Mouse (Mus musculus): ENCODE data around the gene Zfp30. TPM values are rescaled to one million over a fixed set of nuclear protein-coding genes. Genes with fewer than 3 reads are reported as not detected.

The Zfp30 gene
- polyA plus RNA-seq (2015; fragmentation: Nextera tagmentation; extraction: Ambion mirVana), result 11.9 and 12.3 TPM in 2 replicates

DNA sequence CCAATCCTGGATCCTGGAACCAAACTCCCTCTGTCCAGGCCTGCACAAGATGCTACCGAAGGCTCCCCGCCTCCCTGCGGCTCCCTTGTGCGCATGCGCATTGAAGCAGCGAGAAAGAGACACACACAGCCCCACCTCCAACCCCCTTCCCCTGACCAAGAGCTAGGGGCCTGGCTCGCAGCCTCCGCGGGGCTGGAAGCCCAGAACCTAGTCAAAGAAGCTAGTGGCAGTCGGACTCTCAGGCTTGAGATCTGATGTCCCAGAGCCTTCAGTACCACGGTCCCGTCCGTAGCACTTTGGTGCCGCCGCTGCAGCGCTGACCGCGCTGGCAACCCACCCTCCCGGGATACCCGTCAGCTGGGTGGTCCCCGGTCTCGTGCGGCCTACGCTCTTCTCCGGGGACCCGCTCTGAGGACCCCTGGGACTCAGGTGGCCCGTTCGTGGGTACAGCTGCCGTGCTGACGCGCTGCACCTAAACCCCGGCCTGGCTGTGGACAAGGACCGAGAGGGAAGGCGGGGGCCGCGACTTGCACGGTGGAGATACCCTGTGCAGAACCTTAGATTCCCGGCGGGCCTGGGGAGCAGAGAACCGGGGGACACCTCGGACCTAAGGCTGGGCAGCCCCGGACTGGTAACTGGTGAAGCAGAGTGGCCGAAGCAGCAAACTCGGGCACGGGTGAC, at the start of gene Zfp30:
TSS of gene Zfp30 (plus strand) at position 128 of the 681 bp plus-strand sequence.
- ATAC-seq (ENCODE audit: low FRiP score, low read depth), result peak; percentile 95
- WGBS, result under 1% methylated on average over 45 of the region's 45 CpGs
- peak within 1 kb of the TSS; percentile 85 for H3K27ac ChIP-seq

GRCm38 (mm10) chr7:29742258-29742657, 41.5 kb upstream of the Zfp30 start:
- H3K27me3 ChIP-seq, result no peaks in the 10 kb centered on the region
- H3K36me3 ChIP-seq, result no peaks in the 10 kb centered on the region
- ATAC-seq (ENCODE audit: low FRiP score, low read depth), result no peak
- H3K9me3 ChIP-seq, result no peaks in the 10 kb centered on the region
- H3K9ac ChIP-seq, result no peak overlapping the region
- no peak overlapping the region for H3K4me3 ChIP-seq
- no peaks in the 10 kb centered on the region for H3K4me1 ChIP-seq
- 85% methylated on average over 3 of the region's 3 CpGs for WGBS
- no peak overlapping the region for H3K4me2 ChIP-seq (replicated peaks)
- no peak overlapping the region for H3K27ac ChIP-seq

More for the DNA sequence above, at the start of gene Zfp30:
- Histone ChIP-seq H3K36me3 (peaks cover 34% of the 10 kb centered on the region), H3K27me3 (no peaks in the 10 kb centered on the region), H3K9me3 (no peaks in the 10 kb centered on the region), H3K9ac (peak within 1 kb of the TSS; percentile 93), H3K4me1 (peaks cover 14% of the 10 kb centered on the region), H3K4me3 (peak within 1 kb of the TSS; percentile 85), H3K4me2 (replicated peaks) (peak within 1 kb of the TSS; percentile 76)

DNA sequence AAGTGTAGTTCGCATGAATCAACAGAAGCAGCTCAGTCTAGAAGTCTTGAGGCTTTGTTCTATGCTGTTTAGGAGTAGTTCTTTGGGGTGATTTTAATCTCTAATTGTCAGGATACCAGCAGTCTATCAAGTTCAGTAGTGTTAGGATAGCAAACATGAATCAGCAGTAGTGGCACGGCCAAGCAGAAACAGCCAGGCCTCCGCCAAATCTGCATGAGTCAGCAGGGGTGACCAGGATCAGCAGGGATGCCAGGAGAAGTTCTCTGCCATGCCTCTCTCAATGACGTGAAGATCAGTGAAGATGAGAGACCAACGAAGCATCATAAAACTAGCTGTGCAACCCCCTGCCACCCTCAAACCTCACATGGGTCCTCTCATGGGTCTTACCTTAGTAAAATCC, 23.3 kb upstream of the Zfp30 start:
- WGBS, result 87% methylated on average over 5 of the region's 5 CpGs
- Histone ChIP-seq H3K4me1 (no peaks in the 10 kb centered on the region), H3K27ac (no peak overlapping the region), H3K4me3 (no peak overlapping the region), H3K27me3 (no peaks in the 10 kb centered on the region), H3K9ac (no peak overlapping the region), H3K9me3 (no peaks in the 10 kb centered on the region), H3K36me3 (peaks cover 9% of the 10 kb centered on the region), H3K4me2 (replicated peaks) (no peak overlapping the region)
- no peak for ATAC-seq (ENCODE audit: low FRiP score, low read depth)

GRCm38 (mm10) chr7:29764702-29765101, 19.1 kb upstream of the Zfp30 start:
- H3K27me3 ChIP-seq, result no peaks in the 10 kb centered on the region
- WGBS, result 74% methylated on average over 7 of the region's 7 CpGs
- H3K27ac ChIP-seq, result no peak overlapping the region
- H3K4me3 ChIP-seq, result no peak overlapping the region
- no peak overlapping the region for H3K4me2 ChIP-seq (replicated peaks)
- peaks cover 12% of the 10 kb centered on the region for H3K4me1 ChIP-seq
- peaks cover 9% of the 10 kb centered on the region for H3K36me3 ChIP-seq
- no peaks in the 10 kb centered on the region for H3K9me3 ChIP-seq
- no peak for ATAC-seq (ENCODE audit: low FRiP score, low read depth)
- no peak overlapping the region for H3K9ac ChIP-seq

- WGBS, result 1% methylated on average over 15 of the region's 15 CpGs
- H3K9ac ChIP-seq, result peak overlapping the region; percentile 70
- ATAC-seq (ENCODE audit: low FRiP score, low read depth), result peak; percentile 75
Observed at GRCm38 (mm10) chr7:29767058-29767686, 16.6 kb upstream of the Zfp30 start.

DNA sequence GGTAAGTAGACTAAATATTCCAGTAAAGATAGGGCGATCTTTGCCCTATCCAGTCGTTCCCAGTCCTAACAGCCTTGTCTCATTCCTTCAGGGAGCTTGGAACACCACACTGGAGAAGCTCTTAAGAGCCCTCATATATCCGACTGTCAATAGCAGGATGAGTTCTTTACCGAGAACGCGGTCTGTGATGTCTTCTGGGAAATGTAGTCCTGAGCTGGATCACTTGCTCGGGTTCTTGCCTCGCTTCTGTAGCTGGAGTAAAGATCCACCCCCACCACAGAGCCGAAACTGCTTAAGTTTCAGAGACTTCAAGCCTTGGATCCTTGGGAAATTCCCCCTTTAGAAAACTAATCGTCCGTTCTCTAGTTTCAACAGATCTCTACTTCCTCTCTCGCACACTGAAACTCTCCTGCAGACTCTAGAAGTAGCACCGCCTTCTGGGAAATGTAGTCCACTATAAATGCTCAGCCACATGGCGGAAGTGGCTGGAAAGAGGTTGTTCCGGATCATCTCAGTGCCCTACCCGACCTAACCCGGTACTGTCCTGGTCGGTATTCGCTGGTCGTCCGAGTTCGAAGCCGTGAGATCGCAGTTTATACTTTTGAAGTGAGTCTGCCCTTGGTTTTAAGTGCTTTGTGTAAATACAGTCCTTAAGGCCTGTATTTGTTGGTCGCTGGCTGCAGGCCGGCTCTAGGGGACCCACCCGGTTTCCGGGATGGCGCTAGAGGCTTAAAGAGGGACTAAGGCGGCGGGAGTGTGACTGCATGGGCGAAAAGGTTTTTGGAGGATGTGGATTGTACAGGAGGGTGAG, 15.5 kb upstream of the Zfp30 start, which contains the start of gene Zfp84:
TSS of gene Zfp84 (plus strand) at position 463 of the 811 bp plus-strand sequence.
- under 1% methylated on average over 32 of the region's 32 CpGs for WGBS
- ATAC-seq (ENCODE audit: low FRiP score, low read depth), result peak; percentile 95

More at GRCm38 (mm10) chr7:29767058-29767686, 16.6 kb upstream of the Zfp30 start:
- H3K9me3 ChIP-seq, result no peaks in the 10 kb centered on the region
- H3K4me1 ChIP-seq, result peaks cover 17% of the 10 kb centered on the region
- no peaks in the 10 kb centered on the region for H3K27me3 ChIP-seq
- H3K27ac ChIP-seq, result peak overlapping the region; percentile 55; the same call in 1 of the 2 replicates
- peaks cover 22% of the 10 kb centered on the region for H3K36me3 ChIP-seq
- peak overlapping the region; percentile 81 for H3K4me2 ChIP-seq (replicated peaks)
- H3K4me3 ChIP-seq, result peak overlapping the region; percentile 80

GRCm38 (mm10) chr7:29768980-29769379, 14.8 kb upstream of the Zfp30 start:
- H3K4me3 ChIP-seq, result peak overlapping the region; percentile 80
- no peaks in the 10 kb centered on the region for H3K9me3 ChIP-seq
- peak overlapping the region; percentile 85; the same call in 1 of the 2 replicates for H3K27ac ChIP-seq
- ATAC-seq (ENCODE audit: low FRiP score, low read depth), result no peak
- whole genome bisulfite sequencing, result 7% methylated on average over 10 of the region's 10 CpGs
- H3K36me3 ChIP-seq, result peaks cover 38% of the 10 kb centered on the region
- H3K4me1 ChIP-seq, result peaks cover 17% of the 10 kb centered on the region
- no peaks in the 10 kb centered on the region for H3K27me3 ChIP-seq
- H3K4me2 ChIP-seq (replicated peaks), result peak overlapping the region; percentile 81
- H3K9ac ChIP-seq, result peak overlapping the region; percentile 77

More for the DNA sequence above, 15.5 kb upstream of the Zfp30 start, which contains the start of gene Zfp84:
- peak within 1 kb of the TSS; percentile 77 for H3K9ac ChIP-seq
- H3K9me3 ChIP-seq, result no peaks in the 10 kb centered on the region
- peak within 1 kb of the TSS; percentile 85 for H3K27ac ChIP-seq
- H3K36me3 ChIP-seq, result peaks cover 31% of the 10 kb centered on the region
- H3K4me3 ChIP-seq, result peak within 1 kb of the TSS; percentile 80
- peak within 1 kb of the TSS; percentile 81 for H3K4me2 ChIP-seq (replicated peaks)
- no peaks in the 10 kb centered on the region for H3K27me3 ChIP-seq
- H3K4me1 ChIP-seq, result peaks cover 17% of the 10 kb centered on the region

DNA sequence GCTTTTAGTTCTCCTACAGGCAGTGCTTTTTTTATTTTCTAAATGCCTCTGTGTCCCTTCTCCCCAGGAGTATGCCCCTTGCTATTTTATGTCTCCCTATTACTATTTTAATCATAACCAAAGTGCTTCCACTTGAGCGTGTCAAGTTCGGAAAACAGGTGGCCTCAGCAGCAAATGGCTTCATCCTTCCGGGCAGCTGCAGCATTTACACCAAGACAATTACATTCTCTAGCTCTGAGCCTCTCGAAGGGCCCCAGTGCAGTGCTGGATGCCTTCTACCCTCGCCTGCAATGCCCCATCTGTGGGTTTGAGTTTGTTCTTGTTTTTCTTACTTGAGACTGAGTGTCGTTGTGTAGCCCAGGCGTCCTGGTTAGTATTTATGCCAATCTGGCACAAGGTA, 10.3 kb upstream of the Zfp30 start:
- Histone ChIP-seq H3K4me1 (peaks cover 12% of the 10 kb centered on the region), H3K9ac (no peak overlapping the region), H3K36me3 (peaks cover 73% of the 10 kb centered on the region), H3K9me3 (no peaks in the 10 kb centered on the region), H3K27me3 (no peaks in the 10 kb centered on the region), H3K27ac (no peak overlapping the region; the same call in 1 of the 2 replicates), H3K4me2 (replicated peaks) (no peak overlapping the region), H3K4me3 (no peak overlapping the region)
- peak; percentile 48 for ATAC-seq (ENCODE audit: low FRiP score, low read depth)
- 84% methylated on average over 7 of the region's 7 CpGs for WGBS

GRCm38 (mm10) chr7:29774371-29774770, 9.4 kb upstream of the Zfp30 start:
- no peak overlapping the region for H3K27ac ChIP-seq
- H3K4me2 ChIP-seq (replicated peaks), result no peak overlapping the region
- WGBS, result 84% methylated on average over 3 of the region's 3 CpGs
- H3K9me3 ChIP-seq, result no peaks in the 10 kb centered on the region
- peaks cover 8% of the 10 kb centered on the region for H3K4me1 ChIP-seq
- H3K27me3 ChIP-seq, result no peaks in the 10 kb centered on the region
- no peak for ATAC-seq (ENCODE audit: low FRiP score, low read depth)
- H3K36me3 ChIP-seq, result peaks cover 82% of the 10 kb centered on the region
- H3K4me3 ChIP-seq, result no peak overlapping the region
- no peak overlapping the region for H3K9ac ChIP-seq

GRCm38 (mm10) chr7:29776568-29776967, 7.2 kb upstream of the Zfp30 start:
- no peak overlapping the region for H3K27ac ChIP-seq
- no peak overlapping the region for H3K9ac ChIP-seq
- H3K4me2 ChIP-seq (replicated peaks), result no peak overlapping the region
- no peak overlapping the region for H3K4me3 ChIP-seq
- no peaks in the 10 kb centered on the region for H3K9me3 ChIP-seq
- WGBS, result 95% methylated on average over 19 of the region's 19 CpGs
- peaks cover 81% of the 10 kb centered on the region for H3K36me3 ChIP-seq
- no peaks in the 10 kb centered on the region for H3K27me3 ChIP-seq
- ATAC-seq (ENCODE audit: low FRiP score, low read depth), result no peak
- H3K4me1 ChIP-seq, result no peaks in the 10 kb centered on the region

DNA sequence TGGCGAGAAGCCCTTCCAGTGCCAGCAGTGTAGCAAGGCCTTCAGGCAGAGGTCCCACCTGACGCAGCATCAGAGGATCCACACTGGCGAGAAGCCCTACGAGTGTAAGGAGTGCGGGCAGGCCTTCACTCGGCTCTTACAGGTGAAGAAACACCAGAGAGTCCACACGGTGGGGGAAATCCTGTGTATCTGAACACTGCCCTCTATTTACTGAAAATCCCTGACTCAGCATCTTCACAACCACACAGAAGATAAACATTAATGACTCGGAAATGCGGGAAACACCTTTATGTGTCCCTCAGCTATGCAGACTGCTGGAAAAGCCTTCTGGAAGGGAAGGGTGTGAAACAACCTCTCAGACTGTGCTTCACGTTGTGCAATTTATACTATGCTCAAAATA, 6.4 kb upstream of the Zfp30 start:
- H3K9me3 ChIP-seq, result no peaks in the 10 kb centered on the region
- peaks cover 76% of the 10 kb centered on the region for H3K36me3 ChIP-seq
- H3K9ac ChIP-seq, result no peak overlapping the region
- H3K4me3 ChIP-seq, result no peak overlapping the region
- H3K27me3 ChIP-seq, result no peaks in the 10 kb centered on the region
- H3K4me2 ChIP-seq (replicated peaks), result no peak overlapping the region
- no peaks in the 10 kb centered on the region for H3K4me1 ChIP-seq
- H3K27ac ChIP-seq, result no peak overlapping the region
- ATAC-seq (ENCODE audit: low FRiP score, low read depth), result no peak
- 94% methylated on average over 10 of the region's 10 CpGs for WGBS

DNA sequence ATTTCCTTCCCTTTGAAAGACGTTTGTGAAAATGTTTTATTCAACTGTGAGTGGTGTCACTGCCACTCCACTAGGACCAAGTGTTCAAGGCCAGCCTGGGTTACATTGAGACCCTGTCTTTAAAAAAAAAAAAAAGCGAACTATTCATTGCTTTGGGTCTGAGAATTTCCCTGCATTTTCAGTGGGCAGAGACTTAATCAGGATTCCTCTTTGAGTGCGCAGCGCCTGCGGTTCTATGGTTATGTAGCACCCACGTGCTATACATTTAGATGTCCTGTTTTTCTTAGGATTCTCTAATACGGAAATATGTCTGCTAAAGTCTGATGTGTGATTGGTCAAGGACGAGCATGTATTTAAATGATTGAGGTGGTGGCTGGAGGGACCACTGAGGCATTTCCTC, 1.2 kb downstream of the Zfp30 start:
- ATAC-seq (ENCODE audit: low FRiP score, low read depth), result no peak
- H3K4me2 ChIP-seq (replicated peaks), result peak overlapping the region; percentile 76
- WGBS, result 62% methylated on average over 8 of the region's 8 CpGs
- no peaks in the 10 kb centered on the region for H3K9me3 ChIP-seq
- peak overlapping the region; percentile 93 for H3K9ac ChIP-seq
- H3K36me3 ChIP-seq, result peaks cover 36% of the 10 kb centered on the region
- H3K27ac ChIP-seq, result no peak overlapping the region
- no peaks in the 10 kb centered on the region for H3K27me3 ChIP-seq
- H3K4me3 ChIP-seq, result peak overlapping the region; percentile 85
- peaks cover 14% of the 10 kb centered on the region for H3K4me1 ChIP-seq

Data from limb, embryonic 13.5 days (tissue).